Mouse (Mus musculus) olfactory bulb, adult 2 months (tissue): ENCODE measurements around the gene Olfr307.

Experiments
- CTCF ChIP-seq: fragments of 200-500 bp; IDR thresholded peaks from 2 replicates; pipeline ENCODE4 v1.5.1; 2012; ENCODE audit warnings: low read depth, mild to moderate bottlenecking, low read length, moderate library complexity; ENCODE audit not compliant: insufficient read depth
- POLR2A ChIP-seq: fragments of 200-500 bp; IDR thresholded peaks from 2 replicates; pipeline ENCODE4 v1.6.1; 2012; ENCODE audit warnings: mild to moderate bottlenecking, low read depth, low read length, moderate library complexity; ENCODE audit not compliant: insufficient read depth

GRCm38 (mm10) chr7:86313608-86314007 lies 23.8 kb downstream of the Olfr307 start, which contains the start of gene Olfr309:
- TF ChIP-seq CTCF (no peak), POLR2A (no peak)
